Mouse (Mus musculus) small intestine, adult 2 months (tissue): ENCODE results near the gene Nmrk2.

Experiments used
- CTCF ChIP-seq: fragments of 200-500 bp; IDR thresholded peaks from 2 replicates; pipeline ENCODE4 v1.5.1; 2012; ENCODE audit warnings: low read depth, mild to moderate bottlenecking, control low read depth, inconsistent platforms, low read length, moderate library complexity, mixed read lengths; ENCODE audit not compliant: insufficient replicate concordance, insufficient read length; ENCODE audit errors: extremely low read depth
- POLR2A ChIP-seq: fragments of 200-500 bp; IDR thresholded peaks from 2 replicates; pipeline ENCODE4 v1.6.1; 2012; ENCODE audit warnings: low read depth, mild to moderate bottlenecking, control low read depth, inconsistent platforms, low read length, moderate library complexity

DNA sequence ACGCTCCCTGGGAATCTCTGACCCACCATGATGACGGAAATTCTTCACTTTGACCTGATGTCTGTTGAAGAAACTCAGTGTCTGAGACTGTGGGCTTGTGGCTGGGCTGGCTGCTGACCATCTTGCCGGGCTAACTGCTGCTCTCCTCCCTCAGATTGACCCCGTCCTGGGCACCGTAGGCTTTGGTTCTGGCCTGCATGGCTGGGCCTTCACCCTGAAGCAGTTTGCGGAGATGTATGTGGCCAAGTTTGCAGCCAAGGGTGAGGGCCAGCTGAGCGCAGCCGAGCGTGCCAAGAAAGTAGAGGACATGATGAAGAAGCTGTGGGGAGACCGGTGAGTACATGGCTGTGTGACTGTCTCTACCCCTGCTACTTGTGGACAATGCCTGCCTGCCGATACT, 22.9 kb downstream of the Nmrk2 start:
- TF ChIP-seq CTCF (no peak), POLR2A (no peak)
